Mouse (Mus musculus) forebrain, embryonic 15.5 days (tissue): Measurements from ENCODE around the gene Tet3. TPM values are rescaled to one million over a fixed set of nuclear protein-coding genes. Genes with fewer than 3 reads are reported as not detected.

Experiments
- ATAC-seq: fragments of 200-750 bp; cut with Nextera tagmentation; replicated peaks from 2 replicates; pipeline ENCODE4 v1.8.0; 2017; ENCODE audit warnings: mild to moderate bottlenecking, moderate TSS enrichment, moderate library complexity
- H3K27ac ChIP-seq: fragments of 300-500 bp; sonication (generic); replicated peaks from 2 replicates; pipeline ENCODE4 v1.5.1; 2015; ENCODE audit warnings: mild to moderate bottlenecking, inconsistent platforms
- H3K27me3 ChIP-seq: fragments of 300-500 bp; sonication (generic); 2 replicates; pipeline ENCODE4 v1.6.1; 2015; ENCODE audit warnings: inconsistent platforms
- H3K36me3 ChIP-seq: fragments of 300-500 bp; sonication (generic); 2 replicates; pipeline ENCODE4 v1.6.1; 2015; ENCODE audit warnings: mild to moderate bottlenecking, inconsistent platforms
- H3K4me1 ChIP-seq: fragments of 300-500 bp; sonication (generic); 2 replicates; pipeline ENCODE4 v1.6.1; 2015; ENCODE audit warnings: inconsistent platforms
- H3K4me2 ChIP-seq: fragments of 300-500 bp; sonication (generic); replicated peaks from 2 replicates; pipeline ENCODE4 v1.6.1; 2015; ENCODE audit warnings: mild to moderate bottlenecking, inconsistent platforms
- H3K4me3 ChIP-seq: fragments of 300-500 bp; sonication (generic); 2 replicates; pipeline ENCODE4 v1.5.1; 2015; ENCODE audit warnings: mild to moderate bottlenecking, inconsistent platforms
- H3K9ac ChIP-seq: fragments of 300-500 bp; sonication (generic); replicated peaks from 2 replicates; pipeline ENCODE4 v1.6.1; 2015; ENCODE audit warnings: mild to moderate bottlenecking, inconsistent platforms
- H3K9me3 ChIP-seq: fragments of 300-500 bp; sonication (generic); 2 replicates; pipeline ENCODE4 v1.6.1; 2016; ENCODE audit warnings: inconsistent platforms
- WGBS: fragments of 180-500 bp; shearing (Covaris S2); methylation state at CpG from one replicate; pipeline ENCODE4 v1.1.7; 2015; ENCODE audit warnings: mixed read lengths; 5-methylcytosine and 5-hydroxymethylcytosine counted together
- polyA plus RNA-seq: library from polyadenylated mRNA; unstranded; fragments of >200 nt; fragmentation: Nextera tagmentation; extraction: Ambion mirVana; gene quantifications from 2 replicates; pipeline ENCODE4 v1.2.1, GENCODE M21; 2015

Tet3 gene
- polyA plus RNA-seq, 1 experiment from 2014 or later: 71.3 TPM

GRCm38 (mm10) chr6:83417531-83417930 lies 41.4 kb downstream of the Tet3 start:
- no peak overlapping the region for H3K4me3 ChIP-seq
- WGBS: 73% methylated on average over 3 of the region's 3 CpGs
- no peak for ATAC-seq
- H3K27me3 ChIP-seq: no peaks in the 10 kb centered on the region
- no peaks in the 10 kb centered on the region for H3K36me3 ChIP-seq
- no peaks in the 10 kb centered on the region for H3K9me3 ChIP-seq
- H3K4me1 ChIP-seq: peaks cover 82% of the 10 kb centered on the region
- H3K27ac ChIP-seq: no peak overlapping the region
- no peak overlapping the region for H3K9ac ChIP-seq
- H3K4me2 ChIP-seq: no peak overlapping the region

- Histone ChIP-seq H3K4me1 (peaks cover 82% of the 10 kb centered on the region), H3K27me3 (no peaks in the 10 kb centered on the region), H3K4me2 (no peak overlapping the region), H3K9me3 (no peaks in the 10 kb centered on the region), H3K36me3 (no peaks in the 10 kb centered on the region), H3K9ac (no peak overlapping the region), H3K27ac (no peak overlapping the region), H3K4me3 (no peak overlapping the region)
- 84% methylated on average over 2 of the region's 2 CpGs for WGBS
- ATAC-seq: no peak
Observed at GRCm38 (mm10) chr6:83417104-83417502, 41.8 kb downstream of the Tet3 start.

GRCm38 (mm10) chr6:83416261-83417103 lies 42.4 kb downstream of the Tet3 start:
- Histone ChIP-seq H3K9ac (no peak overlapping the region), H3K27ac (no peak overlapping the region), H3K27me3 (no peaks in the 10 kb centered on the region), H3K4me1 (peaks cover 82% of the 10 kb centered on the region), H3K9me3 (no peaks in the 10 kb centered on the region), H3K36me3 (no peaks in the 10 kb centered on the region), H3K4me3 (no peak overlapping the region), H3K4me2 (no peak overlapping the region)
- 83% methylated on average over 3 of the region's 3 CpGs for WGBS
- ATAC-seq: no peak; the same call in 1 of the 2 replicates

GRCm38 (mm10) chr6:83415356-83415940 lies 43.4 kb downstream of the Tet3 start:
- Histone ChIP-seq H3K4me1 (peaks cover 82% of the 10 kb centered on the region), H3K4me3 (no peak overlapping the region), H3K4me2 (no peak overlapping the region), H3K27me3 (no peaks in the 10 kb centered on the region), H3K9ac (no peak overlapping the region), H3K9me3 (no peaks in the 10 kb centered on the region), H3K27ac (no peak overlapping the region), H3K36me3 (no peaks in the 10 kb centered on the region)
- WGBS: 81% methylated on average over 12 of the region's 12 CpGs
- no peak for ATAC-seq

- no peak overlapping the region for H3K4me3 ChIP-seq
- H3K4me2 ChIP-seq: no peak overlapping the region
- peaks cover 83% of the 10 kb centered on the region for H3K4me1 ChIP-seq
- no peak overlapping the region for H3K27ac ChIP-seq
- H3K27me3 ChIP-seq: no peaks in the 10 kb centered on the region
- no peak overlapping the region for H3K9ac ChIP-seq
- H3K9me3 ChIP-seq: no peaks in the 10 kb centered on the region
- WGBS: 86% methylated on average over 9 of the region's 9 CpGs
- H3K36me3 ChIP-seq: no peaks in the 10 kb centered on the region
- no peak for ATAC-seq
Observed at GRCm38 (mm10) chr6:83414601-83415355, 44.1 kb downstream of the Tet3 start.

DNA sequence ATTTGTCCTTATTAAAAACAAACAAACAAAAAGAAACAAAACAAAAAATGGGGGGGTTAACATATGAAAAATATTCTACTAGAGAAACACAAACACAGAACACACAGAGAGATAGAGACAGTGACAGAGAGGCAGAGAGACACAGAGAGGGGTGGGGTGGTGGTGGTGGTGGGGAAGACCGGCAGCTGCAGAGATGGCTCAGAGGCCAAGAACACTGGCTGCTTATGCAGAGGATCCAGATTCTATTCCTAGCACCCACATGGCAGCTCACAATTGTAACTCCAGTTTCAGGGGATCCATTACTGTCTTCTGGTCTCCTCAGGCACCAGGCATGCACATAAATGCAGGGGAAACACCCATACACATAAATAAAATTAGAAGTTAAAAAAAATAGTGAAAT lies 45.2 kb downstream of the Tet3 start:
- 59% methylated on average over 1 of the region's 1 CpGs for WGBS
- no peak for ATAC-seq
- H3K4me1 ChIP-seq: peaks cover 79% of the 10 kb centered on the region

GRCm38 (mm10) chr6:83412854-83413401 lies 46.0 kb downstream of the Tet3 start:
- Histone ChIP-seq H3K4me1 (peaks cover 74% of the 10 kb centered on the region), H3K9ac (no peak overlapping the region), H3K4me3 (no peak overlapping the region), H3K27me3 (no peaks in the 10 kb centered on the region), H3K27ac (peak overlapping the region; percentile 35), H3K36me3 (no peaks in the 10 kb centered on the region), H3K4me2 (no peak overlapping the region), H3K9me3 (no peaks in the 10 kb centered on the region)
- ATAC-seq: peak; percentile 47
- 31% methylated on average over 5 of the region's 5 CpGs for WGBS

More for the DNA sequence above, 45.2 kb downstream of the Tet3 start:
- Histone ChIP-seq H3K4me2 (no peak overlapping the region), H3K9ac (no peak overlapping the region), H3K27me3 (no peaks in the 10 kb centered on the region), H3K4me3 (no peak overlapping the region), H3K27ac (peak overlapping the region; percentile 0; the same call in 1 of the 2 replicates), H3K36me3 (no peaks in the 10 kb centered on the region), H3K9me3 (no peaks in the 10 kb centered on the region)

DNA sequence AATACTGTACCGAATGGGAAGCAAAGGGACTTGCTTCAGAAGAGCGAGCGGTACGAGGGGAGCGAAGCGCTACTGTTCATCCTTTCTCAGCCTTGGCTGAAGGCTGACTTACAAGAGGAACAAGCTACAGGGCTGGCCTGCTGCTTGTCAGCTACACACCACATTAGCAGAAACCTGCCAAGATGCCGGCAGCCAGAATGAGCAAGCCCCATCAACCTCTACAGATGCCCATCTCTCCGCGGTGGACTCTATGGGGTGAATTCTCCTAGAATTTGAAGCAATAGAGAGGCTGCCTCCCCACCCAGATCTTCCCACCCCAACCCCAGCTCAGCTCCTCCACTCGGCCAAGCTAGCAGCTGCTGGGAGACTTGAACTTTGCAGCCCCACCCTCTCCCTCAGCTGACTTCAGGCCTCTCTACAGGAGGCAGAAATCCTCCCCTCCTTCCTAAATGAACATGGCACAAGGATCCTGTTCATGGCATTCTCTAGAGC lies 46.5 kb downstream of the Tet3 start:
- Histone ChIP-seq H3K27me3 (no peaks in the 10 kb centered on the region), H3K4me1 (peaks cover 68% of the 10 kb centered on the region), H3K9me3 (no peaks in the 10 kb centered on the region), H3K9ac (no peak overlapping the region), H3K4me3 (no peak overlapping the region), H3K36me3 (no peaks in the 10 kb centered on the region), H3K4me2 (no peak overlapping the region), H3K27ac (peak overlapping the region; percentile 35)
- peak; percentile 18 for ATAC-seq
- 79% methylated on average over 10 of the region's 10 CpGs for WGBS

GRCm38 (mm10) chr6:83411635-83412361 lies 47.1 kb downstream of the Tet3 start:
- peaks cover 62% of the 10 kb centered on the region for H3K4me1 ChIP-seq
- peak overlapping the region; percentile 35; the same call in 1 of the 2 replicates for H3K27ac ChIP-seq
- no peaks in the 10 kb centered on the region for H3K9me3 ChIP-seq
- H3K4me2 ChIP-seq: no peak overlapping the region
- no peaks in the 10 kb centered on the region for H3K27me3 ChIP-seq
- H3K36me3 ChIP-seq: no peaks in the 10 kb centered on the region
- WGBS: 86% methylated on average over 9 of the region's 9 CpGs
- no peak overlapping the region for H3K9ac ChIP-seq
- no peak for ATAC-seq
- H3K4me3 ChIP-seq: no peak overlapping the region

- WGBS: 37% methylated on average over 9 of the region's 9 CpGs
- Histone ChIP-seq H3K9me3 (no peaks in the 10 kb centered on the region), H3K4me1 (peaks cover 52% of the 10 kb centered on the region), H3K4me3 (no peak overlapping the region), H3K27me3 (no peaks in the 10 kb centered on the region), H3K27ac (peak overlapping the region; percentile 49), H3K4me2 (no peak overlapping the region), H3K36me3 (no peaks in the 10 kb centered on the region), H3K9ac (no peak overlapping the region)
- 0 out of 2 replicates have a peak, but pooled peaks have one; percentile 32 for ATAC-seq
Observed at GRCm38 (mm10) chr6:83410046-83410706, 48.7 kb downstream of the Tet3 start.

GRCm38 (mm10) chr6:83408510-83408909 lies 50.4 kb downstream of the Tet3 start:
- 83% methylated on average over 9 of the region's 9 CpGs for WGBS
- no peak overlapping the region for H3K4me2 ChIP-seq

More at GRCm38 (mm10) chr6:83408510-83408909, 50.4 kb downstream of the Tet3 start:
- Histone ChIP-seq H3K36me3 (peaks cover 13% of the 10 kb centered on the region), H3K9me3 (no peaks in the 10 kb centered on the region), H3K9ac (no peak overlapping the region), H3K27ac (no peak overlapping the region), H3K4me3 (no peak overlapping the region), H3K4me1 (peaks cover 45% of the 10 kb centered on the region), H3K27me3 (no peaks in the 10 kb centered on the region)
- ATAC-seq: no peak
